Mouse (Mus musculus) left cerebral cortex, postnatal 25 days (tissue): ENCODE results near the gene Ube2s. TPM values are rescaled to one million over a fixed set of nuclear protein-coding genes. Genes with fewer than 3 reads are reported as not detected.

Experiments
- DNase-seq, 2 experiments: peaks; one replicate each; pipeline ENCODE4 v3.0.0; 2022; ENCODE audit warnings: low spot score in 2 of 2, mixed read lengths in 1 of 2
- intact Hi-C: fragments of 180-260 bp; cut with DNase I; formaldehyde crosslinking; loops from one replicate; pipeline ENCODE4 v1.15.1; 2025
- total RNA-seq, 2 experiments: library from RNA; stranded (reverse); gene quantifications; 2 replicates each; pipeline ENCODE4 v1.2.3; 2021

The Ube2s gene
- total RNA-seq, 2 experiments from 2014 or later = 108 to 110 TPM

DNA sequence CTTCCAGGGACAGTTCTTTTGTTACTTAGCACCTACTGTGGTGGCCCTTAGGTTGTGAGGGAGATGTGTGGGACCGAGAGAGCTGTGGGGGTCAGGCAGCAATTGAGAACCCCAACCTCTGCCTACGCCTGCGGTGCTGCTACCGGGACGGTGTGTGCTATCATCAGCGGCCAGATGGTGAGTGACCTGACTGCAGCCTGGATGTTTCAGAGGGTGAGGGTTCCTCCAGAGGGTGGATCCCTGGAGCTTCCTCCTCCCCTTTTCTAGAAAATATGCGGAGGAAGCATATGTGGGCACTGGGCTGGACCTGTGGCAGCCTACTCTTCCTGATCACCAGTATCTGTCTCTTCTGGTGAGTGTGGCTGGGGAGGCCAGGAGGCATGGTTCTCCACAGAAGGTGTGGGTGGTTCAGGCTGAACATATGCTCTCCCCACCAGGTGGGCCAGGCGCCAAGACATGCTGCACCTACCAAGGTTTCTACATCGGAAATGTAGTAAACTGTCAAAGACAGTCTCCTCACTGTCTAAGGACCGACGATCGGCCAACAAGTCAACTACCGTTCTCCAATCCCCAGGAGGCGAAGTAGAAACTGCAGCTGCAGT is 28.6 kb downstream of the Ube2s start:
- intact Hi-C loops = no loop called here
- DNase-seq = peak in 1 of 2 experiments; percentile 69

GRCm38 (mm10) chr7:4782759-4783158 is 29.6 kb downstream of the Ube2s start, which contains the start of the genes Il11 and Tmem190:
TSS of gene Il11 (minus strand) at chr7:4782859.
TSS of gene Tmem190 (plus strand) at chr7:4782937.
- no peak for DNase-seq
- intact Hi-C loops = no loop called here

GRCm38 (mm10) chr7:4782130-4782529 is 30.3 kb downstream of the Ube2s start:
- no peak for DNase-seq
- intact Hi-C loops = no loop called here

DNA sequence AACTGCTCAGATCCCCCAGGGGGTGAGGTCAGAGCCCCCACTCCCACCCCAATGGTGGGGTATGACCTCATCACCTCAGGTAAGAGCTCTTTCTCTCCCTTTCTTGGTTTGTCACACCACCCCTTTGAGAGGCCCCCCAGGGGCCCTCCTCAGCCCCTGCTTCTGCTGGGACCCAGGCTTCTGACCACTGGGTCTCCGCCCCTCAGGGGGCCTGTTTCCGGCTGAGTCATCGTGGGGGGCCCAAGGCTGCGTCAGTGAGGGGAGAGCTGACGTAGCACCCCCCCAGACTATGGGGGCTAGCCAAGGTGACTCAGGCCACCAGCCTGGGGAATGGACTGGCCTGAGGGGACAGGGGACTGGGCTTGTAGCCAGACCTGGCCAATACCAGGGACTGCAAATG is 32.5 kb downstream of the Ube2s start:
- intact Hi-C loops = no loop called here
- no peak for DNase-seq

DNA sequence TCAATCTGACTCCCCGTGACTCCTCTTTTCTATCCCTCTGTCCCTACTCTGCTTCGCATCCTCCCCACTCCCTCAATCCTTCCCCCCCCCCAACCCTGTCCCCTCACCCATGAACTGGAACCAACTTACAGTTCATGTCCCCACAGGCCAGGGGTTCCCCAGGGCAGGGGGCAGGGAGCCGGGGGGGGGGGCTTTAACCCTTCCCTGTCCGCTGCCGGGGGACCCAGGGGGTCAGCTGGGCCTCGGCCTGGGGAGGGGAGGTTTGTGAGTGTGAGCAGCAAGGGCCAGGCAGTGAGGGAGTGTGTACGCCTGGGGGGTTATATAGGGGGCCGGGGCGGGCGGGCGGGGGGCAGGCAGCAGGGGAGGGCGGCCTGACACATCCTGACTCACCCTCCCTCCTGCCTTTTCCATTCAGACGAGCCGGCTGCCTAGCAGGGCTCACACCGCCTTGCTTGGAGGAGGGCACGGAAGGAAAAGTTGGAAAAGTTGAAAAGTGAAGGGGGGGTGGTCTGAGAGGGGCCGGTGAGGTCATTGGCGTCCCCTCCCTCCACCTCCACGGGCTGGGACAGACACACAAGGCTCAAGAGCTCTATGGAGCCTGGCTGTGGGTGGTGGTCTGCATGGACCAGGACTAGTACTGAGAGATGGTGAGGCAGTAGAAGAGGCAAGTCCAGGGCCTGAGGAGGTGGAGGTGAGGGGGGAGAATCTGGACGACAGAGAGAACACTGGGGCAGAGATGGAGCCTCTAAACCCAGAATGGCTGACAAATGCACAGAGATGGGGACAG is 34.3 kb downstream of the Ube2s start:
- DNase-seq = no peak
- intact Hi-C loops = no loop called here

- DNase-seq = no peak
- intact Hi-C loops = no loop called here
Observed at GRCm38 (mm10) chr7:4776861-4777830, 35.2 kb downstream of the Ube2s start.

- intact Hi-C loops = no loop called here
- no peak for DNase-seq
Observed at GRCm38 (mm10) chr7:4776131-4776530, 36.3 kb downstream of the Ube2s start.

DNA sequence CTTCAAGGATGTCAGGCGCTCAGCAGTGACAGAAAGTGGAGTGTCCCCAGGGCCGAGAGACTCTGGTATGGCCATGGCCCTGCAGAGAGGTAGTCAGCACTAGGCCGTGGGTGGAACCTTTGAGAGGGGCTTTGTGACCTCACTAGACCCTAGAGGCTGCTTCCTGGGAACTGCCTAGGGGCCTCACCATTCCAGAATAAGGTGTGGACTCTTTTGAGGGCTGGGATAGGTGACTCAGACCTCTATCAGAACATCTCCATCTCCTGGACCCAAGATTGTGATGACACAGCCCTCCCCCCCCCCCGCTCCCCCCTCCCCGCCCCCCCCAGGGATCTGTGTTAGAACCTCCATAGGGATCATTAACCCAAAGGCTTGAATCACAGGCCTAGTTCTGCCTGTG is 41.2 kb downstream of the Ube2s start, which contains the start of gene Fam71e2:
Gene Fam71e2, minus strand, starts transcription at position 101 of the 400 bp plus-strand sequence.
- no peak for DNase-seq
- intact Hi-C loops = no loop called here

- DNase-seq = no peak
- intact Hi-C loops = no loop called here
Observed at GRCm38 (mm10) chr7:4764946-4765710, 47.3 kb downstream of the Ube2s start.

GRCm38 (mm10) chr7:4759670-4760069 is 52.7 kb downstream of the Ube2s start:
- intact Hi-C loops = no loop called here
- DNase-seq = no peak

DNA sequence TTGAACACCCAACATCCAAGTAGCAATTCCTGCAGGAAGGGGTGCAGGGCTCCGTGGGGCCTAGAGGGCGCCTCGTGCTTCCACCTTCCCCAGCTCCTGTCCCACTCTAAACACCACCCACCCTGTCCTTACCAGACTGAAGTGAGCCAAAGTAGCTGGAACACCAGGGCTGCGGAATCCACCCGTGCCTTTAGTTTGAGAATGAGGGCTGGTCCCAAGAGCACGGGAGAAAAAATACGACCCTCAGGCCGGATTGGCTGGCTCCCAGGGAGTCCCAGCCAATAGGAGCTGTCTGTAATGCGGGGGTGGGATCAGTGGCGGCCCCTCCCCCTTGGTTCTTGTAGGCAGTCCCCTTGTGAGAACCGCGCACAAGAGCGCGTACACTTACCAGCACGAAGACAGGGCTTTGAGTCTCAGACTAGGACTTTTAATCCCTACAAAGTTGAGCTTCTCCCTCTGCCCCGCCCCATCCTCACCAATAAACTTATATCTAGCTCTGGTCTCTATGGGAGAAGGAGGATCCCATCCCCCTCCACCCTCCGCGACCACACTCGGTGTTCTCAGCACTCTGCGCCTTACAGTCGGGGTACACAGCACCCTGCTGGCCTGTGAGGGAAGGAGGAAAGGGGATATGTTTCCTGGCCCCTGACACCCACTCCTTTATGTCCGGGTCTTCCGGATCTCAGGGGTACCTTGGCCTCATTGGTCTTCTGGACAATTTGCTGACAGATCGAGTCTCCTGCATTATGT is 59.4 kb downstream of the Ube2s start, which contains the start of gene Cox6b2:
Gene Cox6b2, minus strand, starts transcription at position 274 of the 750 bp plus-strand sequence.
- intact Hi-C loops = no loop called here
- peak; percentile 45 to 62 for DNase-seq

GRCm38 (mm10) chr7:4751971-4752820 is 60.2 kb downstream of the Ube2s start:
- intact Hi-C loops = no loop called here
- DNase-seq = no peak

- no peak for DNase-seq
- intact Hi-C loops = no loop called here
Observed at GRCm38 (mm10) chr7:4749169-4749568, 63.2 kb downstream of the Ube2s start.

GRCm38 (mm10) chr7:4748321-4748720 is 64.1 kb downstream of the Ube2s start:
- intact Hi-C loops = no loop called here
- no peak for DNase-seq

DNA sequence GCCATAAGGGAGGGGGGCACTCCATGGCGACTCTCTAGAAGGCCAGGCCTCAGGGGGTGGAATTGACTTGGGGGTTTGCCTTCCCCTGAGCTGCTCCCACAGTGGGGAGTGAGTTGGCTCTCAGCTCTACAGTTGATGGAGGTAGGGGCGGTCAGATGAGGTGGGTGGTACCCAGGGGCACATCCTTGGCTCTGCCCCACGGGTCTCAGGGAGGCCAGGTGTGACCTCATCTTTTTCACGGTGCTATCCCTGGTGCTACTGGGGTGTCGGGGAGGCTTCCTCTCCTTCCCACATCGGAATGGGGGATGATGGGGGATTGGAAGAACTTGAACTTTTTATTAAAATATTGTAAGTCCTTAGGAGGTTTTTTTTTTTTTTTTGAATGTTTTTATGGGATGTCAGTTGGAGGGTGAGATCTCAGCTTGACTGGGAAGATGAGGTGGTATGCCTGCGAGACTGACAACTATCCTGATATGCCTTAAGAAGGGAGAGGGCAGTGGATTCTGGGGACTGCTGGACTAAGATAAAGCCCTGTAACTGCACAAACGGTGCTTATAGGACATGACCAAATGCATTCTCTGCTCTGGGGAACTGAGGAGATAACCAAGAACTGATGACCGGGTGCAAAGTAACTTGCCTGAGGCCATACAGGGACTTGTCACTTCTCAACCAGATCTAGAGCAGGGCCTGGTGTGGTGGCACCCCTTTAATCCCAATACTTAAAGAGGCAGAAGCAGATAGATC is 65.1 kb downstream of the Ube2s start:
- intact Hi-C loops = no loop called here
- DNase-seq = no peak

DNA sequence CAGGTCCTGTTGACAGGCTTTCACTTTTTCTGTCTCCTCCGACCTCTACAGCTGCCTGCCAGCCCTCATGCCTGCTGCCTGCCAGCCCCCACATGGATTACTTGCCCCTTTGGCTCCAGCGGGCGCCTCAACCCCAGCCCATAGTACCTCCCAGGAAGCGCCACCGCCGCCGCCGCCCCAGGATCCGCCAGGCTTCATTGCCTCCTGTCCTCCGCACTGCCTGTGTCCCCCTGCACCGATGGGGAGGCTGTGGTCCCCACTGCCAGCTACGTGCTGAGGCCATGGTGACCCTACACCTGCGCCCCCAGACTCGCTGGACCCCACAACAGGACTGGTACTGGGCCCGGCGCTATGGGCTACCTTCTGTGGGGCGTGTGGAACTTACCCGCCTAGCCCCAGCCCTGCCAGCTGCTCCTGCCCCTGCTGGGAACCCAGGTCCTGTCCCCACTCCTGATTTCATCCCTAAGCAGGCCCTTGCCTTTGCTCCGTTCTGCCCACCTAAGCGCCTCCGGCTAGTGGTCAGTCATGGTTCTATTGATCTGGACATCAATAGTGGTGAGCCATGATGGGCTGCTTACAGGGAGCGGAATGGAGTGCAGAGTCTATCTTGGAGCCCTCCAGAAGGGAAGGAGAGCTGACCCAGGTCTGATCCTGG is 65.9 kb downstream of the Ube2s start:
- DNase-seq = no peak
- intact Hi-C loops = no loop called here
